Mouse (Mus musculus) C2C12 (cell line): ENCODE results near the gene Gm49510. TPM values are rescaled to one million over a fixed set of nuclear protein-coding genes. Genes with fewer than 3 reads are reported as not detected.

Experiments used
- H3K27me3 ChIP-seq: one replicate; pipeline ENCODE4 v1.6.1; 2011; ENCODE audit not compliant: control insufficient read depth, insufficient read depth, insufficient read length
- H3K36me3 ChIP-seq: one replicate; pipeline ENCODE4 v1.6.1; 2011; ENCODE audit not compliant: control insufficient read depth, insufficient read depth
- H3K4me3 ChIP-seq: one replicate; pipeline ENCODE4 v1.5.1; 2011; ENCODE audit warnings: mild to moderate bottlenecking, control low read depth; ENCODE audit not compliant: poor library complexity, insufficient read depth, severe bottlenecking
- H3K79me2 ChIP-seq: one replicate; pipeline ENCODE4 v1.6.1; 2011; ENCODE audit not compliant: control insufficient read depth, insufficient read depth
- H3K79me3 ChIP-seq: one replicate; pipeline ENCODE4 v1.6.1; 2011; ENCODE audit warnings: low read depth, control low read depth
- H3ac ChIP-seq: one replicate; pipeline ENCODE3; 2011; ENCODE audit warnings: low read depth; ENCODE audit not compliant: control insufficient read depth, insufficient read length
- CEBPB ChIP-seq: IDR thresholded peaks from one replicate; pipeline ENCODE4 v1.6.1; 2011; ENCODE audit warnings: low read depth, mild to moderate bottlenecking, control low read depth, moderate library complexity
- CTCF ChIP-seq: IDR thresholded peaks from one replicate; pipeline ENCODE4 v1.5.1; 2011; ENCODE audit not compliant: control insufficient read depth, insufficient read depth, insufficient read length
- FOSL1 ChIP-seq: IDR thresholded peaks from one replicate; pipeline ENCODE4 v1.8.0; 2011; ENCODE audit warnings: mild to moderate bottlenecking, low read length; ENCODE audit not compliant: poor library complexity, insufficient read depth, severe bottlenecking
- MAX ChIP-seq: IDR thresholded peaks from one replicate; pipeline ENCODE4 v1.6.1; 2011; ENCODE audit warnings: mild to moderate bottlenecking, control low read depth
- MYOD1 ChIP-seq: IDR thresholded peaks from one replicate; pipeline ENCODE4 v1.6.1; 2011; ENCODE audit warnings: low read depth; ENCODE audit not compliant: control insufficient read depth, insufficient read length
- MYOG ChIP-seq: IDR thresholded peaks from one replicate; pipeline ENCODE4 v1.6.1; 2011; ENCODE audit not compliant: control insufficient read depth, insufficient read length; ENCODE audit errors: extremely low read depth
- USF1 ChIP-seq: IDR thresholded peaks from one replicate; pipeline ENCODE4 v1.6.1; 2011; ENCODE audit warnings: low read depth, mild to moderate bottlenecking, control low read depth, moderate library complexity
- polyA plus RNA-seq: library from polyadenylated mRNA; unstranded; fragments of >200 nt; fragmentation: generic; extraction: Trizol; gene quantifications from one replicate; pipeline ENCODE4 v1.2.1, GENCODE M21; 2012; ENCODE audit warnings: missing spikeins

Gm49510 gene
- polyA plus RNA-seq, 1 experiment: 0.07 TPM

GRCm38 (mm10) chr15:78926021-78926919, 26.8 kb downstream of the Gm49510 start, which contains the start of gene Lgals1:
Gene Lgals1, plus strand, starts transcription at chr15:78926725.
- no peaks in the 10 kb centered on the region for H3K27me3 ChIP-seq
- TF ChIP-seq CTCF (no peak), MYOG (no peak), CEBPB (no peak), MYOD1 (no peak), FOSL1 (no peak), MAX (peak; percentile 75), USF1 (no peak)
- H3K79me3 ChIP-seq: peaks cover 27% of the 10 kb centered on the region
- H3K79me2 ChIP-seq: peaks cover 37% of the 10 kb centered on the region
- H3K4me3 ChIP-seq: peak within 1 kb of the TSS; percentile 99
- peaks cover 33% of the 10 kb centered on the region for H3K36me3 ChIP-seq
- H3ac ChIP-seq: peak within 1 kb of the TSS; percentile 99

DNA sequence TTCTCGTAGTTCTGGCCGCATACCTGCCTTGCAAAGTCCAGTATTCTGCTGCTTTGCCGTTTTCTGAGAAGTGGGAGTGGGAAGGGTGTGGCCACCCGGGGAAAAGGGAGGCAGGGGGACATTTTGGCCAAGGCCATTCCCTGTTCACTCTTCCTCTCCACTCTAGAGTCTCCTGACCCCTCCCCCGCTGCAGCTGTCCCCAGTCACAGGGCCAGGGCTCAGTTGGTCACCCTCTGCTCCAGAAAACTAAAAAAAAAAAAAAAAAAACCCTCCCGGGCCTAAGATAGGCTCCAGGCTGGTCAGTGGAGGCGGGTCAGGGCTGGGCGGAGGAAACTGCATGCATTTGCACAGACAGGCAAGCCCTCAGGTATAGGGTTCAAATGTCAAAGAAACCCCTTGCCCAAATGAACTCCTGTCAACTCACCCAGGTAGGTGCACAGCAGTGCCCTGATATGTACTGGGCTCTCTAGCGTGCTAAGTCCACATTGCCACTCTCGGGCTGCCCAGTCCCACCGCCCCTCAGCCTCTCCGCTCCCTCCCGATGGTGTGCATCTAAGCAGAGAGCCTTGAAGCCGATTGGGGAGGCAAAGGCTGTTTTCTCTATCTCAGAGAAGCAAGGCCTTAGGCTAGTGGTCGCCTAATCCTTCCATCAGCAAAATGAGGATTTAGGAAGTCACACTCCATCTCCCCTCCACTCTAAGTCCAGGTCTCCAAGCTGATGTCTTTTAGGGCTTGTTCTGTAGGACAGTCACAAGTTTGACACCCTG, 27.7 kb downstream of the Gm49510 start:
- Histone ChIP-seq H3K36me3 (peaks cover 33% of the 10 kb centered on the region), H3K79me3 (peaks cover 27% of the 10 kb centered on the region), H3ac (peak overlapping the region; percentile 99), H3K27me3 (no peaks in the 10 kb centered on the region), H3K4me3 (peak overlapping the region; percentile 99), H3K79me2 (peaks cover 37% of the 10 kb centered on the region)
- peak; percentile 10 for TF ChIP-seq MAX
- TF ChIP-seq USF1: no peak
- peak; percentile 18 for TF ChIP-seq MYOD1

- Histone ChIP-seq H3K27me3 (no peaks in the 10 kb centered on the region), H3K79me2 (peaks cover 37% of the 10 kb centered on the region), H3K79me3 (peaks cover 27% of the 10 kb centered on the region), H3K4me3 (peak overlapping the region; percentile 99), H3ac (peak overlapping the region; percentile 99), H3K36me3 (peaks cover 33% of the 10 kb centered on the region)
- peak; percentile 43 for TF ChIP-seq FOSL1
- TF ChIP-seq MYOG: no peak
- TF ChIP-seq MYOD1: peak; percentile 89
- TF ChIP-seq CTCF: no peak
- TF ChIP-seq CEBPB: no peak
- TF ChIP-seq USF1: peak; percentile 62
- peak; percentile 85 for TF ChIP-seq MAX
These were observed 28.5 kb downstream of the Gm49510 start for GRCm38 (mm10) chr15:78927788-78928457.

DNA sequence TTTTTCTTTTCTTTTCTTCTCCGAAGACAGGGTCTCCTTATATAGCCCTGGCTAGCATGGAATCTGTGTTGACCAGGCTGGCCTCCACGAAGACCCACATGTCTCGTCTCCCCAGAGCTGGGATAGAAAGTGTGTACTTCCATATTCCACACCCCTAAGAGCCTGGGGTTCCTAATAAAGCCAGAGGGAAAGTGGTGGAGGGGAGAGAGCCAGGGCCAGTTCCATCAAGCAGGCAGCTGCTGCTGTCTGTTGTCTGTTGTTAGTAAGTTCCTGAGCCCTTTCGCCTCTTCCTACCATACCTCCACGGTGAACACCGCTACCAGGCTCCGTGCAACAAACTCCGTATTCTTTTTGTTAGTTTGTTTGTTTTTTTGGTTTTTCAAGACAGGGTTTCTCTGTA, 29.1 kb downstream of the Gm49510 start:
- H3K79me2 ChIP-seq: peaks cover 37% of the 10 kb centered on the region
- H3ac ChIP-seq: peak overlapping the region; percentile 84
- peaks cover 27% of the 10 kb centered on the region for H3K79me3 ChIP-seq
- H3K27me3 ChIP-seq: no peaks in the 10 kb centered on the region
- H3K4me3 ChIP-seq: peak overlapping the region; percentile 99
- peaks cover 33% of the 10 kb centered on the region for H3K36me3 ChIP-seq
- TF ChIP-seq FOSL1 (no peak), MAX (peak; percentile 5), CTCF (no peak), MYOG (no peak), MYOD1 (peak; percentile 42)

DNA sequence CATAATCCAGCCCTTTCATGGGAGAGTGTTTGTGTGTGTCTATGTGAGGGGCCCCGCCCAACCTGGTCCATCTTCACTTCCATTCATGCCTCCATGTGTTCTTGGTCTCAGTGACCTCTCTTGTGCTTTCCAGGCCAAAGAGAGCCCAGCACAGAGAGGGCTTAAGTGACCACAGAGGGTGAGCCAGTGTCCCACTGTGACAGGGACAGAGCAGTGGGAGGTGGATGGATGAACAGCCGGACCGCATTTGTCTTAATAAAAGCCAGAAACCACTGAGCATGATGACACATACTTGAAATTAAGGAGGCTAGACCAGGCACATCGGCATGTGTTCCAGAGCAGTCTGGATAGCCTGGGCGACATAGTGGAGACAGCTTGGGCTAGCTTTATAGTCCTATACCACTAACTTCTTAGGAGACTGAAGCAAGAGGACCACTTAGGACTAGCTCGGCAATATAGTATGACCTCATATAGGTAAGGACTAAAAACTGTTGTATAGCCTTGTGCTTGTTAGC, 30.8 kb downstream of the Gm49510 start:
- H3K79me2 ChIP-seq: peaks cover 41% of the 10 kb centered on the region
- H3K79me3 ChIP-seq: peaks cover 30% of the 10 kb centered on the region
- TF ChIP-seq USF1: no peak
- TF ChIP-seq FOSL1: no peak
- TF ChIP-seq CTCF: no peak
- no peak for TF ChIP-seq MAX
- no peak for TF ChIP-seq MYOG
- TF ChIP-seq CEBPB: no peak
- TF ChIP-seq MYOD1: no peak
- peak overlapping the region; percentile 20 for H3ac ChIP-seq
- no peak overlapping the region for H3K4me3 ChIP-seq
- H3K36me3 ChIP-seq: peaks cover 33% of the 10 kb centered on the region
- no peaks in the 10 kb centered on the region for H3K27me3 ChIP-seq
